Mouse (Mus musculus) embryonic stem cell, embryonic (primary cell): Measurements from ENCODE around the gene Arhgap40.

ENCODE experiments used
- CTCF ChIA-PET, 4 experiments: fragments of 300-600 bp in 2 of 4; fragments of 350-600 bp in 2 of 4; sonication (Branson Sonifier 250); formaldehyde crosslinking; loops; one replicate each; lab custom pipeline; 2022; ENCODE audit warnings: inconsistent platforms in 2 of 4; lab: Charles Lee
- POLR2A ChIA-PET, 4 experiments: fragments of 300-600 bp in 2 of 4; fragments of 350-600 bp in 2 of 4; sonication (Branson Sonifier 250); formaldehyde crosslinking; loops; one replicate each; lab custom pipeline; 2022; ENCODE audit warnings: antibody characterized with exemption in 4 of 4, inconsistent platforms in 1 of 4; lab: Charles Lee

Arhgap40 gene

DNA sequence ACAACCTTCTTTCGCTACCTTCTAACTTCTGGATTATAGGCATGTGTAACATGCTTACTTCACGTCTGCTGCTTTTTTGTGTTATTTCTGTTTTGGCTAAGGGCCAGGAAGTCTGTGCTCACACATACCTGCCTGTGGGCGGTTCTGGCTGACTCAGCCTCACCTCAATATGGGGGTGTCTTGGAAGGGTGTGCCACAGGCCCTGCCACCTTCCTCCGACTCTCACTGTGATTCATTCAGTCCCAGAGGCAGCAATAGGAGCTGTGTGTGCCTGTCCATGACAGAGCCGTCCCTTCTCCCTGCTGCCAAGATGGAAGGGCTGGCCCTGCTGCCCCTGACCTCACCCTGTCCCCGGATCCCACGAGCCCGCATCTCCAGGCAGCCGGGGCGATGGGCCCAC, at the start of gene Arhgap40:
Gene Arhgap40 (plus strand): TSS at position 269 of the 400 bp plus-strand sequence.
- CTCF ChIA-PET, result interaction anchor here in 3 of 4 experiments (0.6 to 1.0 kb wide), 3 partner anchors 17 to 141 kb away, joined by 3 to 4 read pairs (median 3); no protein-coding TSS in a partner anchor

DNA sequence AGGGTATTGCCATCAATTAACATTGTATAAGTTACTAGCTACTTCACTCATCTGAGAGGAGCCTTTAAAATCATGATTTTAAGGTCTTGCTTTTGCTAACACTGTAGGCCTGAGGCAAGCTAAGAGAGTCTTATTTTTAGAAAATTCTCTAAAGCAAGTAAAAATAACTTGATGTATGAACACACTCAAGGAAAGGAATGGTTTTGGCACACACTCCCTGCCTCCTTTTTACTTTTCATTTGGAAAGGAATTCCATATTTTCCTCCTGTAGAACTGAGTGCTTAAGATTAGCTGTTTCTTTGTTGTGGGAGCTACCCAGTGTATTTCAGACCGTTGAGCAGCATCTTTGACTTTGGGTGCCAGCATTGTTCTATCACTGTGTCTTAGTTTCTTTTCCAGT, 38.4 kb upstream of the Arhgap40 start:
- CTCF ChIA-PET, result interaction anchor here in 1 of 4 experiments (0.6 to 0.7 kb wide), 2 partner anchors 11 to 178 kb away, joined by 3 read pairs; no protein-coding TSS in a partner anchor
- POLR2A ChIA-PET, result interaction anchor here in 2 of 4 experiments (0.5 to 1.2 kb wide), 3 partner anchors 10 to 334 kb away, joined by 4 to 15 read pairs (median 5); no protein-coding TSS in a partner anchor

More for the DNA sequence above, at the start of gene Arhgap40:
- POLR2A ChIA-PET, result no interaction called here

DNA sequence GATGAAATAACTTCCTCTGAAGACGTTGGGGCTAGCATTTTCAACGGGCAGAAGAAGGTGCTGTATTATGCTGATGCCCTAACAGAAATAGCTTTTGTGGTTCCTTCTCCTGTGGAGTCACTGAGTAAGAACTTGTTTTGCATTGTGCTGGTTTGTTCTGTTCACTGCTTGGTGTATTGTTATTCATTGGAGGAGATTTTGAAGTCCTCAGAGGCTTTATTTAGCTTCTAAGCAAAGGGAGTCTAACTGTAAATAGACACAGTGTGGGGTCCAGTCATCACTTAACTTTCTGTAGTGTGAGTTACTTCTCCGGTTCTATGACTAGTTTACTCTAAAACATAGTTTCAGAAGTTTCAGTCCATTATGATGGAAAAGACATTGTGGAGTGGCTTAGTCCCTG, 35.0 kb upstream of the Arhgap40 start:
- ChIA-PET CTCF (no interaction called here), POLR2A (no interaction called here)

DNA sequence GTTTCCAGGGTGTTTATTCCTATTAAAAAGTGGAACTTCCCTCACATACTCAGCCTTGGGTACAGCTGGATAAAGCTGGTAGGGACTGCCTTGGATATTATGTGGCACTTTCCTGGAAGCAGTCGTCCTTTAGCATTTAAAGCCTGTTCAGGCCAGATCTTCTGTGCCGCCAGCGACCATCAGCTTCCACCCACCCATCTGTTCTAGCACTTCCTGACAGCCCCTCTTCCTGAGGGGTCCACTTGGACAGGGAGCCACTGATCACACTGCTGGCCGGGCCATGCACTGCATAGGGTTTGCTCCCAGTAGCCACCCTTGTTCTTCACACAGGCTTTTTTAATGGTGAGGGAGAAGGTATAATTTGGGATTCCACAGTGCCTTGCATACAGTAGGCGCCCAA, 14.1 kb upstream of the Arhgap40 start:
- ChIA-PET CTCF (interaction anchor here in 1 of 4 experiments (1.1 kb wide), 1 partner anchor 155 kb away, joined by 3 read pairs; no protein-coding TSS in a partner anchor), POLR2A (interaction anchor here in 3 of 4 experiments (0.6 to 1.7 kb wide), 5 partner anchors 8 to 43 kb away, joined by 3 to 7 read pairs (median 3); no protein-coding TSS in a partner anchor)

DNA sequence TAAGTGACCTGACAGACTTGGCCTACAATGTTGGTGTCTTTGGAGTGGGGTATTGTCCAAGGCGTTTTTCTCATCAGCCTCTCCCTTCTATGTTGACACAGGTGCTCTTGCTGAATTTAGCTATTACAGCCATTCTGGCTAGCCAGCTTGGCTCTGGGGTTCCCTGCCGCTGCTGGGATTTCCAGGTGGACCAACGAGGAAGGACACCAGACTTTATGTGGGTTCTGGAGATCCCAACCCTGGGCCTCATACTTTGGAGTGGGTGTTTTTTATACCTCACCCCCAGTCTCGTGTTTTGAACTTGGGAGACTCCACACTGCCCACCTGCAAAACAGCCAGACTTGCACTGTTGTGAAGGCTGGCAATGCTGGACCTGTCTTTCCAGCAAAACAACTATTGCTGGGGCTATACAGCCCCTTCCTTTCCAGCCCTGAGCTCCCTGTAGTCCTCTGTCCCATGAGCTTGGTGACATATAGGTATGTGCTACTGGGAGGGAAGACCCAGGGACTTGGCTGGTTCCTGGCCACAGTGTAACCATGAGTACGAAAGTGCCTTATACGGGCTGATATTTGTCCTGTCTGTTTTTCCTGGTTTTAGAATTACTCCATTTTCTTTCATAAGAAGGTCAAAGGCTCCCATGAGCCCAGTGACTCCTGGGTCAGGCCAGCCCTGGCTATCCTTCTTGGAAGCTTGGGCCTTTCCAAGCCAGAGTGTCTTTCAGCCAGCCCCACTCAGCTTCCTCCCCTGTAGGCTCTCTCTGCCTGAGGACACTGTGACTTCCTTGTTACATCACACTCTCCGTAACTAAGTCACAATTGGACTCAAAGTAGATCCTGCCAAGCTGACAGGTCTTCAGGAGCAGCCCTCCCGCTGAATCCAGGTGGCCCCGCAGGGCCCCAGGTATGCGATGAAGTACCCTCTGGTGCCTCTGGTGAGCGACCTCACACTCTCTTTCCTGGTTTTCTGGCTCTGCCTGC, 10.5 kb upstream of the Arhgap40 start, which contains the start of gene Adig:
Gene Adig (plus strand): TSS at position 777 of the 977 bp plus-strand sequence.
- CTCF ChIA-PET, result interaction anchor here in 2 of 4 experiments (0.7 to 1.2 kb wide), 3 partner anchors 28 to 151 kb away, joined by 3 to 5 read pairs (median 3); no protein-coding TSS in a partner anchor
- POLR2A ChIA-PET, result interaction anchor here in 1 of 4 experiments (0.9 to 1.8 kb wide), 3 partner anchors 9 to 16 kb away, joined by 3 to 4 read pairs (median 3); no protein-coding TSS in a partner anchor

DNA sequence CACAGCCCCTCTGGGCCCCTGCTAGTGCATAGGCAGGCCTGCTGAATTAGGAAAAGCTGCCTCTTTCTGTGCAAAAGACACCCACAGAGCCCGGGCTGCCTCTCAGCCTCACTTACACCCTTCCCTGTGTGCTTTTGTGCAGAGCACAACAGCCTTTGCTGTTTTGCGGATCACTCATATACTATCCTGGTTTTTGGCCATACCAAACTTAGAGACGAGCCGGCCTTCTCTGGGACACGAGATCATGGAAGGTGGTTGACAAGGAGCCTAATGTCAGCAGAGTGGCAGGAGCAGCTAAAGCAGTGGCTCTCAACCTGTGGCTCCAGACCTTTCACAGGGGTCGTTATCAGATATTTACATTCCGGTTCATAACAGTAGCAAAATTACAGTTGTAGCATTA, 9.4 kb upstream of the Arhgap40 start:
- ChIA-PET POLR2A (interaction anchor here in 1 of 4 experiments (0.7 to 1.2 kb wide), 3 partner anchors 8 to 24 kb away, joined by 3 read pairs; no protein-coding TSS in a partner anchor), CTCF (interaction anchor here in 3 of 4 experiments (0.5 to 1.2 kb wide), 4 partner anchors 15 to 222 kb away, joined by 3 to 4 read pairs (median 3); no protein-coding TSS in a partner anchor)

DNA sequence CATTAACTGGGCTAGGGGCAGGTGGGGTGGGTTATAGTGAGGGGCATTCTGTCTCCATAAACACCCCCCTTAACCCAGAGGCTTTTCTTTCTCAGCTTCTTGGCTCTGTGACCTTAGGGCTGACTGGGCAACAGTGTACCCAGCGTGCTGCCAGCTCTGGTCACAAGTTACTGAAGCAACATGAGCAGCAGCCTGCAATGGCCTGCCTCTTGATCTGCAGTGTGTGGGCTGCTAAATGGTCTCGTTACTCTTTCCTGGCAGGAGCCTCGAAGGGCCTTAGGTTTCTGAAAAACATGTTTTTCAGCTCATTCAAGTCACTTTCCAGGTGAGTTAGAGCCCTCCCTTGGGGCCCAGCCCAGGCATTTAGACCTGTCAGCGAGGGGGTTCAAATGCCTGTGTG, 8.9 kb upstream of the Arhgap40 start:
- ChIA-PET CTCF (interaction anchor here in 3 of 4 experiments (0.5 to 1.0 kb wide), 3 partner anchors 15 to 222 kb away, joined by 3 to 4 read pairs (median 3); no protein-coding TSS in a partner anchor), POLR2A (interaction anchor here in 1 of 4 experiments (0.7 to 1.2 kb wide), 3 partner anchors 8 to 24 kb away, joined by 3 read pairs; no protein-coding TSS in a partner anchor)

DNA sequence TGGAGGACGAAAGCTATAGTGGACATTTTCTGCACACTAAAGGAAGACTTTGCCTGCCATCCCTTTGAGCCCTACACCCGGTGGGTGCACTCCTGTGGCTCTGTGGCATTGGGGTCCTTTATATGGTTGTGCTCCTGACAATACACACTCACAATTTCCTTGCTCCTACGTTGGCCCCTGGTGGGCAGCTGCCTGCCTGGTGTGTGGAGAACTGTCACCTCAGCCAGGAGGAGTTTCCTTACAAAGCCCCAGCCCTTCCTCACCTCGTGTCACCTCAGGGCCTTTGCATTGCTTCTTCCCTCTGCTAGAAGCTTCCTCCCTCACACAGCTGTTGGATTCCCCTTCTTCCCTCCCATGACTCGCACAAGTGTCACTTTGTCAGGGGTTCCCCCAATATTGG, 6.1 kb upstream of the Arhgap40 start:
- ChIA-PET CTCF (interaction anchor here in 1 of 4 experiments (1.3 kb wide), 1 partner anchor 146 kb away, joined by 3 read pairs; no protein-coding TSS in a partner anchor), POLR2A (interaction anchor here in 1 of 4 experiments (1.8 kb wide), 1 partner anchor 9 kb away, joined by 7 read pairs; no protein-coding TSS in a partner anchor)

DNA sequence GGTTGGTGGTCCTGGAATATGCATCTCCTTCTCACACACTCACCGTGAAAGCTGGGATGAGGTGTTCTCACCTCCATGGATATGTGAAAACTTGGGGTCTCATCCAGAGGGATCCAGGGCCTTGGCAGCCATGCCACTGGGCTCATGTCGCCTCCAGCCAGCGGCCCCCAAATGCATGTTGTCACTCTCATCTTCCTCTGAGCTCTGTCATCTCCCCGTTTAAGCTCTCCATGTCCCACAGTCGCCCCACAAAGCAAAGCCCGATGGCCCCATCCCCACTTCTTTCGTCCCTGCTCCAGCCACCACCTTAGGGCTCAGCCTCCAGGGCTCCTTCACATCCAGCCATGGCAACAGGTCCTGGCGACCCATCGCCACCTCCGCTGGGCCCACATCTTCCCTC, 5.5 kb upstream of the Arhgap40 start:
- ChIA-PET CTCF (interaction anchor here in 1 of 4 experiments (1.3 kb wide), 1 partner anchor 146 kb away, joined by 3 read pairs; no protein-coding TSS in a partner anchor), POLR2A (interaction anchor here in 1 of 4 experiments (1.8 kb wide), 1 partner anchor 9 kb away, joined by 7 read pairs; no protein-coding TSS in a partner anchor)

DNA sequence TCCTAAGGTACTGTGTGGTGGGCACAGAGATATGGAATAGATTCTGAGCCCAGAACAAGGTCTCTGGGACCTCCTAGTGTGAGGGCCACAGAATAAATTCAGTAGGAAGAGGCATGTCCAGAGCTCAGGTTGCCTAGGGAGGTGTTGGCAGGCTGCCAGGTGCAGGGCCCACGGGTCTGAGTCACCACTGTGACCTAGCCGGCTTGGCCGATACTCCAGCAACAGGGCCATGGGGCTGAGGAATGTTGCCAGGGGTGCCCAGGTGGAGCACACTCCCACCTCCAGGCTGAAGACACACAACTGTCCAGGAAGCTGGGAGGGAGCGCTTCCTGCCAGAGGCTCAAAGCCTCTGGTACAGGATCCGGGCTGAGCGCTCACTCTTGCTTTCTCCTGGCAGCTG, 1.9 kb upstream of the Arhgap40 start:
- ChIA-PET POLR2A (interaction anchor here in 2 of 4 experiments (0.6 to 1.3 kb wide), 3 partner anchors 9 to 138 kb away, joined by 4 to 6 read pairs (median 4); partner anchors contain the start of gene Adig (in 1 of the 2)), CTCF (interaction anchor here in 2 of 4 experiments (0.6 to 1.2 kb wide), 7 partner anchors 9 to 318 kb away, joined by 3 to 5 read pairs (median 4); partner anchors contain the start of gene Actr5 (in 1 of the 2))

DNA sequence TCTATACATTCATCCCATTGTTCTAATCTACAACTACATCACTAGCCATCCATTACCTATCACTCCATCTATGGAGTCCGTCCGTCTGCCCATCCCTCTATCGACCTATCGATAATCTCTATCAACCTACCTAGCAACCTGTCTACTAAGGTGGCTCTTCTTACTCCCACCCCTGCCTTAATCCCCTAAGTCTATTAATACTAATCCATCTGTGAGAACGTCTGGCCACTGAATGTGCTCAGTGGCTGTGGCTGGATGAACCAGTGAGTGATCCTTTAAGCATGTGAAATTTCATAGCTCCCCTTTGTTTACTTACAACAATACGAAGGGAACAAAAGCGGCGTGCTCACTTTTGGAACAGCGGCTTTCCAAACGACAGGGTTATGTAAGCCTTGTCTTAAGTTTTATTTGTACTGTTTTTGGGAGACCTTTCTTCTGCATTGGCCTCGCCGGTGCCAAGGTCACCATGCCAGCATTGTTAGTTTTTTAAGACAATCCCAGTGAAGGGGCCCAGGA, 1.3 kb downstream of the Arhgap40 start:
- CTCF ChIA-PET, result no interaction called here
- POLR2A ChIA-PET, result no interaction called here

DNA sequence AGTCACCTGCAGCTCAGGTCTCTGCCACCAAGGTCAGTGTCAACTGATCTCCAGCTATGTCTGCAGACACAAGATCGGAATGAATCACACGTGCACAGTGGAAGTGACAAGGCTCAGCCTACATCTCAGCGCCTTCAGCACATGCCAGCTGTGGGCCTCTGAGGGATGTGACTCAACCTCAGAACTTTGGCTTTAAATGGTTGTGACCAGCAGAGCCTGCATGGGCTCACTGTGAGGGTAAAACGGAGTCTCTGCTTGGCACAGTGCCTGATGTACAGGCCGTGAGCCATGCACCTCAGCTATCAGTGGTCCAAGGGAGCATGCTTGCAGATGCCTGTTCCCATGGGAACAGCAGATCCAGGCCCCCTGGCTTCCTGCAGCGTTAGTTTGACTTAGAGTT, 6.0 kb downstream of the Arhgap40 start:
- CTCF ChIA-PET, result interaction anchor here (0.5 to 1.4 kb wide), 6 partner anchors 8 to 106 kb away, joined by 3 to 5 read pairs (median 4); partner anchors contain the start of gene Actr5 (in 1 of the 4)
- POLR2A ChIA-PET, result interaction anchor here in 1 of 4 experiments (1.0 kb wide), 1 partner anchor 17 kb away, joined by 3 read pairs; no protein-coding TSS in a partner anchor

DNA sequence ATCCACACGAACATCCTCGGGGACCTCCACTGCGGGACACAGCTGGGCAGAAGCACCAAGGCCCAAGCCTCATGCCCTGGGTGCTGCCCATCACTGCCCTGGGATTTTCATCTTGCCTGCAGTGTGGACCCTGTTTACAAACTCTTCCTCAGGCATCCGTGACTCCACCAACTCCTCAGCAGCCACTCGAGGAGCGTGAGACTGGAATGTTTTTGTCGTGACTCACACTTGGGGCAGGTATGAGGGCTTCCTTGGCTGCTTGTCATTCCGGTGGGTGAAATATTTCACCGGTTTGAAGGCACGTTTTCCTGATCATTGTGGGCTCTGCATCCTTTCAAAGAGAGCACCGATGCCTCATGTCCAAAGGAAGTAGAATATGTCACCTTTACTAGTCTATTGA, 6.5 kb downstream of the Arhgap40 start:
- CTCF ChIA-PET, result interaction anchor here in 1 of 4 experiments (0.7 to 1.4 kb wide), 2 partner anchors 8 to 27 kb away, joined by 3 to 4 read pairs; no protein-coding TSS in a partner anchor
- POLR2A ChIA-PET, result interaction anchor here in 2 of 4 experiments (0.6 to 1.0 kb wide), 2 partner anchors 18 to 92 kb away, joined by 3 to 4 read pairs; no protein-coding TSS in a partner anchor

DNA sequence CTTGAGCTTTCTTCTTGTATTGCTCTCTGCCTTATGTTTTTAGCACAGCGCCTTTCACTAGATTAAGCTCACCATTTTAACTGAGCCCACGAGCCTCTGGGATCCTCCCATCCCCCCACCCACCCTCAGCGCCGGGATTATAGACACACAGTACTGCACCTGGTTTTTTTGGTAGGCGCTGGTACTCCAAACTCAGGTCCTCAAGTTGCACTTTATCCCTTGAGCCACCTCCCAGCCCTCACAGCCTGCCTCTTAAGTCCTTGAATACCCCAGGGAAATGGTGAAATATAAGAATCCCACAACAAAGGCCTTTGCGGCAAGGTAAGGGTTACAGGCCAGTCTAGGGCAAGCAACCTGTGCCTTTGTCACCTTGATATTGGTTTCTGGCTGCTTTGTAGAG, 7.2 kb downstream of the Arhgap40 start:
- POLR2A ChIA-PET, result interaction anchor here in 1 of 4 experiments (0.6 kb wide), 1 partner anchor 91 kb away, joined by 4 read pairs; no protein-coding TSS in a partner anchor
- CTCF ChIA-PET, result interaction anchor here in 2 of 4 experiments (1.4 to 1.9 kb wide), 2 partner anchors 9 to 10 kb away, joined by 4 read pairs; no protein-coding TSS in a partner anchor

DNA sequence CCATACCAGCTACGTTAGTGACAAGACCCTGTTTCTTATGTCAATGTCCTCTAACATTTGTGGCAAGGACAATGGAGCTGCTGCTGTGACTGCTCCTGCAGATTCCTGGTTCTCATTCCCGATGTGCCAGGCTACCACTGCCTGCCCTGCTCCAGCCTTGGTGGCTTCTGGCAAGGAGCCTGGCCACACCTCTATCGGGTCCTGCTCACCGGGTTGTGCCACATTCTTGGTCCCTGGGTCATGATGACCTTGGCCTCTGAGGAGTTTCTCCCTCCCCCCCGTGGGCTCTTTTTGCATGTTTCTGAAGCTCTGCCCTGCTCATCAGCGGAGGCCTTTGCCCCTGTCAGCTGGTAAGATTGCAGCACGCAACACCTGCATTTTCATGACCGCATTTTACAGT, 10.5 kb downstream of the Arhgap40 start:
- POLR2A ChIA-PET, result interaction anchor here in 1 of 4 experiments (0.5 kb wide), 1 partner anchor 25 kb away, joined by 3 read pairs; no protein-coding TSS in a partner anchor
- CTCF ChIA-PET, result interaction anchor here in 1 of 4 experiments (0.7 kb wide), 1 partner anchor 11 kb away, joined by 3 read pairs; no protein-coding TSS in a partner anchor

DNA sequence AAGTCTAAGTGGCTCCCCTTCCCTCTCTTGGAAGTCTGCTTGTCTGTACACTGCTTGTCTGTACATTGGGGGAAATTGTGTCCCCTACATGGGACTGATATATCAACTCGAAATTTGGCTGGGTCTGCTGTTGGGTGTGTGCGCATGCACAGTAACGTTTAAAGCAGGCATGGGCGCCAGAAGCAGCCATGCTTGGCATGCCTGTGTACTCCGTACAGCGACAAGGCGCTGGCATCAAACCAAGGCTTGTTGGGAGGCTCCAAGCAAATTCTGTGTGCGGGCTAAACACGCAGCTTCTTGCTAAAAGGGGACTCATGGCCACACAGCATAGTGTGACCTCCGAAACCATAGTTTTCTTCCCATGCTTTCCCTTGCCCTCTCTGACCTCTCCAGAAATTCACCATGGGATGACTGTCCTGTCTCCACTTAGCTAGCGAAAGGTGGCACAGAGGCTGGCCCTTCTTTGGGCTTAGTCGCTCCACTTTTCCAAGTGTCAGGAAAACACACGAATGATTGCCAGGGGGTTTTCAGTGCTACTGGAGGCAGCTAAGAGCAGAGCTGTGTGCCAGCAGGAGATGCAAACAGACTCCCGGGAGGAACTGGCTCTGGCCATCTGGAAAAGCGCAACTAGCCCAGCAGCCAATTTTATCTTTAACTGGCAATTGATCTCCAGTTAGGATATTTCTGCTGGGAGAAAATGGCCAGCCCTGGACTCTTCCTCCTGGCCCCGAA, 11.7 kb downstream of the Arhgap40 start:
- CTCF ChIA-PET, result interaction anchor here in 2 of 4 experiments (0.5 to 1.3 kb wide), 5 partner anchors 22 to 144 kb away, joined by 3 to 6 read pairs (median 3); no protein-coding TSS in a partner anchor
- POLR2A ChIA-PET, result interaction anchor here in 1 of 4 experiments (0.6 to 0.8 kb wide), 2 partner anchors 15 to 334 kb away, joined by 3 read pairs; no protein-coding TSS in a partner anchor
